9 mouse cellular contexts compared by ENCODE assay signal in the genomic region with DNA sequence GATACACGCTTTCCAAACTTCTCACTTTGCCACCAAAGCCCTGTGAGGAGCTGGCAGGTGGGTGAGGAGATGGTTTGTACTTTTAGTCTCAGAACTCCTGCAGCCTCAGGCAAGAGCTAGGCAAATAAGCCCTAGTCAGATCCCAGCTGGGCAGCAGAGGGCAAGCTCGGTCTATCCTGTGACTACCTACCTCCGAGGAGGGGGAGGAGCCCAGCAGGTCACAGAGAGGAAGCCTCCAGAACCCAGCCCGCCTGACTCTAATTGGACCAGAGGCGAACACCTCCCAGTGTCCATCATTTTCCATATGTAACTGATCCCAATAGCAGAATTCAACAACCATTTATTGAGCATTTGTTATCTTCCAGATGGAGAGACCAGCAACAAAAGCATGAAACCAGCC.
A peak's percentile ranks its signal among the peaks of the same experiment; 100 is the strongest.
DNase-seq lines count a peak whose midpoint lies in the region; ATAC-seq and TF ChIP-seq lines count a peak whose summit lies in the region.
"Had no signal": no experiment of that assay in that cellular context is flagged by ENCODE, and none has a peak within 500 bp of the region (broad histone marks: within the 10 kb centered on the region; RNA-seq: fewer than 3 reads in every experiment).

No protein-coding gene starts in this region.

- DNase-seq in gastrocnemius, postnatal 14 days = peak; percentile 25
- no peak for DNase-seq in gastrocnemius, postnatal 10 days
- peak; percentile 59 for DNase-seq in midbrain, embryonic 10.5 days (ENCODE audit: low spot score)
- DNase-seq in brain, adult 2 months (ENCODE audit: low read depth, low spot score) = peak; percentile 40
- no peak for DNase-seq in lung, postnatal 0 days (ENCODE audit: low spot score)
- DNase-seq in retina, postnatal 1 day = no peak

- H3K9ac ChIP-seq in midbrain, embryonic 13.5 days (replicated peaks) = no peak overlapping the region
- no peak overlapping the region for H3K9ac ChIP-seq in lung, postnatal 0 days (replicated peaks; ENCODE audit: low read depth)
- no peak overlapping the region for H3K9ac ChIP-seq in liver, embryonic 12.5 days
- H3K9ac ChIP-seq: hindbrain, embryonic 14.5 days had no signal

- H3K4me3 ChIP-seq in midbrain, embryonic 10.5 days = no peak overlapping the region
- H3K4me3 ChIP-seq in midbrain, embryonic 13.5 days (replicated peaks) = no peak overlapping the region
- no peak overlapping the region for H3K4me3 ChIP-seq in lung, postnatal 0 days (ENCODE audit: low read depth, low read length)
- H3K4me3 ChIP-seq in liver, embryonic 12.5 days = no peak overlapping the region

- no peaks in the 10 kb centered on the region for H3K9me3 ChIP-seq in midbrain, embryonic 10.5 days (replicated peaks)
- H3K9me3 ChIP-seq in midbrain, embryonic 13.5 days = no peaks in the 10 kb centered on the region
- no peaks in the 10 kb centered on the region for H3K9me3 ChIP-seq in lung, postnatal 0 days (ENCODE audit: low read length)
- H3K9me3 ChIP-seq in liver, embryonic 12.5 days (replicated peaks) = no peaks in the 10 kb centered on the region

- H3K4me2 ChIP-seq in midbrain, embryonic 13.5 days (replicated peaks) = no peak overlapping the region
- H3K4me2 ChIP-seq in lung, postnatal 0 days (replicated peaks; ENCODE audit: low read depth, low read length) = no peak overlapping the region
- H3K4me2 ChIP-seq in liver, embryonic 12.5 days = no peak overlapping the region
- H3K4me2 ChIP-seq: hindbrain, embryonic 14.5 days had no signal

- peaks cover 73% of the 10 kb centered on the region for H3K4me1 ChIP-seq in midbrain, embryonic 10.5 days
- H3K4me1 ChIP-seq in midbrain, embryonic 13.5 days (replicated peaks) = peaks cover 35% of the 10 kb centered on the region
- no peaks in the 10 kb centered on the region for H3K4me1 ChIP-seq in lung, postnatal 0 days (ENCODE audit: insufficient read depth, low read depth, low read length)
- no peaks in the 10 kb centered on the region for H3K4me1 ChIP-seq in liver, embryonic 12.5 days

- peaks cover 12% of the 10 kb centered on the region; the same call in 1 of the 2 replicates for H3K27me3 ChIP-seq in midbrain, embryonic 10.5 days (ENCODE audit: low read depth, poor library complexity, severe bottlenecking)
- no peaks in the 10 kb centered on the region for H3K27me3 ChIP-seq in midbrain, embryonic 13.5 days
- no peaks in the 10 kb centered on the region for H3K27me3 ChIP-seq in lung, postnatal 0 days (replicated peaks; ENCODE audit: insufficient read depth, low read length)
- peaks cover 47% of the 10 kb centered on the region for H3K27me3 ChIP-seq in liver, embryonic 12.5 days (replicated peaks)

- WGBS in midbrain, embryonic 10.5 days = 9% methylated on average over 5 of the region's 5 CpGs
- 19% methylated on average over 5 of the region's 5 CpGs for WGBS in midbrain, embryonic 13.5 days
- WGBS in lung, postnatal 0 days = 38% methylated on average over 5 of the region's 5 CpGs
- 12% methylated on average over 5 of the region's 5 CpGs for WGBS in liver, embryonic 12.5 days (ENCODE audit: insufficient replicate concordance)

- no peaks in the 10 kb centered on the region for H3K36me3 ChIP-seq in midbrain, embryonic 10.5 days
- H3K36me3 ChIP-seq in midbrain, embryonic 13.5 days = no peaks in the 10 kb centered on the region
- no peaks in the 10 kb centered on the region for H3K36me3 ChIP-seq in lung, postnatal 0 days (ENCODE audit: insufficient read depth, low read length)
- H3K36me3 ChIP-seq in liver, embryonic 12.5 days = no peaks in the 10 kb centered on the region

- 0 out of 2 replicates have a peak, but pooled peaks have one; percentile 12 for TF ChIP-seq CTCF in lung, postnatal 0 days (IDR thresholded peaks at IDR 0.05)

- intact Hi-C loops in gastrocnemius, postnatal 14 days (cut with DNase I; ENCODE audit: low total_unique reads) = no loop called here

- TF ChIP-seq EP300 in lung, postnatal 0 days (IDR thresholded peaks at IDR 0.05) = no peak

- peak overlapping the region; percentile 93 for H3K27ac ChIP-seq in midbrain, embryonic 10.5 days (replicated peaks)
- H3K27ac ChIP-seq in midbrain, embryonic 13.5 days = no peak overlapping the region
- no peak overlapping the region for H3K27ac ChIP-seq in lung, postnatal 0 days (ENCODE audit: low read length)
- no peak overlapping the region for H3K27ac ChIP-seq in liver, embryonic 12.5 days
- H3K27ac ChIP-seq: hindbrain, embryonic 14.5 days had no signal

- no peak for ATAC-seq in midbrain, embryonic 13.5 days
- no peak for ATAC-seq in lung, postnatal 0 days
- ATAC-seq in liver, embryonic 12.5 days = no peak

Comparison
In these comparisons a context has a peak if more than half of its experiments do, and no peak if none do; other contexts are left out.
1. DNase-seq: peak in gastrocnemius, postnatal 14 days (single experiment), midbrain, embryonic 10.5 days (single experiment) and brain, adult 2 months (single experiment); none in gastrocnemius, postnatal 10 days (single experiment), lung, postnatal 0 days (single experiment) and retina, postnatal 1 day (single experiment).